Mouse (Mus musculus) kidney, embryonic 16.5 days (tissue): Measurements from ENCODE around the gene Duox1. TPM values are rescaled to one million over a fixed set of nuclear protein-coding genes. Genes with fewer than 3 reads are reported as not detected.
"Not testable (repeated sequence)": the region's sequence is repeated elsewhere in the genome, so short reads cannot be mapped to it uniquely, and the experiment has no call there.

ENCODE experiments used
- ATAC-seq: fragments of 200-750 bp; cut with Nextera tagmentation; 2 replicates; pipeline ENCODE4 v1.8.0; 2017; ENCODE audit warnings: moderate TSS enrichment; ENCODE audit not compliant: low FRiP score, low TSS enrichment
- H3K27ac ChIP-seq: fragments of 300-500 bp; sonication (generic); 2 replicates; pipeline ENCODE4 v1.5.1; 2014; ENCODE audit warnings: low read length
- H3K27me3 ChIP-seq: fragments of 300-500 bp; sonication (generic); 2 replicates; pipeline ENCODE4 v1.6.1; 2014; ENCODE audit warnings: low read length, control low read depth, mixed read lengths; ENCODE audit not compliant: insufficient read depth
- H3K36me3 ChIP-seq: fragments of 300-500 bp; sonication (generic); 2 replicates; pipeline ENCODE4 v1.6.1; 2014; ENCODE audit warnings: low read length, control low read depth, mixed read lengths; ENCODE audit not compliant: insufficient read depth
- H3K4me1 ChIP-seq: fragments of 300-500 bp; sonication (generic); 2 replicates; pipeline ENCODE4 v1.6.1; 2014; ENCODE audit warnings: low read length, control low read depth, mixed read lengths; ENCODE audit not compliant: insufficient read depth
- H3K4me2 ChIP-seq: fragments of 300-500 bp; sonication (generic); replicated peaks from 2 replicates; pipeline ENCODE4 v1.6.1; 2014; ENCODE audit warnings: low read depth, low read length
- H3K4me3 ChIP-seq: fragments of 300-500 bp; sonication (generic); 2 replicates; pipeline ENCODE4 v1.5.1; 2014; ENCODE audit warnings: mild to moderate bottlenecking, low read length
- H3K9ac ChIP-seq: fragments of 300-500 bp; sonication (generic); replicated peaks from 2 replicates; pipeline ENCODE4 v1.6.1; 2014; ENCODE audit warnings: low read length
- H3K9me3 ChIP-seq: fragments of 300-500 bp; sonication (generic); 2 replicates; pipeline ENCODE4 v1.6.1; 2016; ENCODE audit warnings: low read length, control low read depth
- WGBS: fragments of 180-500 bp; shearing (Covaris S2); extraction: QIAGEN DNeasy Blood & Tissue Kit; methylation state at CpG from one replicate; pipeline ENCODE4 v1.1.7; 2014; 5-methylcytosine and 5-hydroxymethylcytosine counted together
- polyA plus RNA-seq: library from polyadenylated mRNA; unstranded; fragments of >200 nt; fragmentation: Nextera tagmentation; extraction: Ambion mirVana; gene quantifications from 2 replicates; pipeline ENCODE4 v1.2.1, GENCODE M21; 2015

Gene Duox1
- polyA plus RNA-seq, 1 experiment from 2014 or later: 0.05 TPM

GRCm38 (mm10) chr2:122378421-122379291 is 63.2 kb downstream of the Duox1 start:
- peaks cover 17% of the 10 kb centered on the region; the same call in 1 of the 2 replicates for H3K4me1 ChIP-seq
- H3K4me3 ChIP-seq: peak overlapping the region; percentile 80
- H3K9me3 ChIP-seq: no peaks in the 10 kb centered on the region
- peak overlapping the region; percentile 60 for H3K4me2 ChIP-seq
- no peak for ATAC-seq
- WGBS: 17% methylated on average over 8 of the region's 8 CpGs
- peak overlapping the region; percentile 53; the same call in 1 of the 2 replicates for H3K9ac ChIP-seq
- H3K36me3 ChIP-seq: no peaks in the 10 kb centered on the region
- 0 out of 2 replicates have a peak, but pooled peaks cover 5% of the 10 kb centered on the region for H3K27me3 ChIP-seq
- H3K27ac ChIP-seq: peak overlapping the region; percentile 75

DNA sequence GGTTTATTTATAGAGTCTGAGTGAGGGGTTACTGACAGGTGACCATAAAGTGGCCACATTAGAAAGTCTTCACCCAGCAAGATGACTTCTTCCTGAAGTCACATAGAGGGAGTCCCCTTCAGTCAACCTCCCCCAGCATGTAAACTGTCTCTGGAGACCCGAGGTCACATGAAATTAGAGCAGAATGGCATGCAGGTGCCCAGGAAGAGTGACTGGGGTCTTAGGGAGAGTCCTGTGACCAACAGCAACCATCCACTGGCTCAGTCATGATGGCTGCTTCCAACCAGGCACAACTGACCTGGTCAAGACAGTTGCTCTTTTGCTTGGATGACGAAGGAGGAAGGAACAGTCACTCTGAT is 63.8 kb downstream of the Duox1 start:
- H3K27me3 ChIP-seq: 0 out of 2 replicates have a peak, but pooled peaks cover 5% of the 10 kb centered on the region
- H3K9ac ChIP-seq: no peak overlapping the region
- no peak overlapping the region for H3K27ac ChIP-seq
- no peaks in the 10 kb centered on the region for H3K9me3 ChIP-seq
- no peak overlapping the region for H3K4me2 ChIP-seq
- no peak for ATAC-seq
- 45% methylated on average over 2 of the region's 2 CpGs for WGBS
- no peak overlapping the region for H3K4me3 ChIP-seq
- peaks cover 17% of the 10 kb centered on the region; the same call in 1 of the 2 replicates for H3K4me1 ChIP-seq
- no peaks in the 10 kb centered on the region for H3K36me3 ChIP-seq

DNA sequence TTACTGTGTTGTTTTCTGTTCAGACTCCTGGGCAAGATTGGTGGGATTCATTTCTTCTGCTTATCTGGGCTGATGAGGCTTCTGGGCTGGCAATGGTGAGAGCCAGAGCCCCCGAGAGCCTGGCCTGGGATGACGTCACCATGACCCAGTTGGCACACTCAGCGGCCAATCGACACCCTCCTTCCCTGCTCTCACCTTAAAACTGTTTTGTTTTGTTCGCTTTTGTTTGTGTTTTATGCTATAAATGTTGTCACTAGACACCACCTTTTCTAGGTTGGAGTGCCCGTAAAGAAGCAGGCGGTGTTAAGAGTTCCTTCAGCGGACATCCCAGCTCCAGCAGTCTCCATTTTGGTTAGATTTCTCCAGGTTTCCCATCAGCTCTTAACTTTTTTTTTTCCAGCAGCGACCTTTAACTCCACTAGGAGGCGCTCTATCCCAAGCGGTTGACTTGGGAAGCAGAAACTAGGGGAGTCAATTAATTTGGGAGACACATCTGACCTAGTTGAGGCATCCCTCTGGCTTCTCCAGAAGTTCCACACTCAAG is 65.4 kb downstream of the Duox1 start:
- WGBS: 7% methylated on average over 11 of the region's 11 CpGs
- H3K9ac ChIP-seq: peak overlapping the region; percentile 37
- 0 out of 2 replicates have a peak, but pooled peaks cover 5% of the 10 kb centered on the region for H3K27me3 ChIP-seq
- ATAC-seq: no peak
- H3K4me1 ChIP-seq: peaks cover 12% of the 10 kb centered on the region; the same call in 1 of the 2 replicates
- no peaks in the 10 kb centered on the region for H3K9me3 ChIP-seq
- peak overlapping the region; percentile 38 for H3K4me3 ChIP-seq
- H3K36me3 ChIP-seq: no peaks in the 10 kb centered on the region
- no peak overlapping the region for H3K27ac ChIP-seq
- H3K4me2 ChIP-seq: peak overlapping the region; percentile 55

- Histone ChIP-seq H3K9ac (no peak overlapping the region), H3K9me3 (no peaks in the 10 kb centered on the region), H3K27me3 (0 out of 2 replicates have a peak, but pooled peaks cover 5% of the 10 kb centered on the region), H3K36me3 (no peaks in the 10 kb centered on the region), H3K27ac (no peak overlapping the region), H3K4me3 (no peak overlapping the region), H3K4me1 (peaks cover 12% of the 10 kb centered on the region; the same call in 1 of the 2 replicates), H3K4me2 (no peak overlapping the region)
- ATAC-seq: no peak
- 66% methylated on average over 16 of the region's 16 CpGs for WGBS
Observed at GRCm38 (mm10) chr2:122381329-122382103, 66.0 kb downstream of the Duox1 start.

DNA sequence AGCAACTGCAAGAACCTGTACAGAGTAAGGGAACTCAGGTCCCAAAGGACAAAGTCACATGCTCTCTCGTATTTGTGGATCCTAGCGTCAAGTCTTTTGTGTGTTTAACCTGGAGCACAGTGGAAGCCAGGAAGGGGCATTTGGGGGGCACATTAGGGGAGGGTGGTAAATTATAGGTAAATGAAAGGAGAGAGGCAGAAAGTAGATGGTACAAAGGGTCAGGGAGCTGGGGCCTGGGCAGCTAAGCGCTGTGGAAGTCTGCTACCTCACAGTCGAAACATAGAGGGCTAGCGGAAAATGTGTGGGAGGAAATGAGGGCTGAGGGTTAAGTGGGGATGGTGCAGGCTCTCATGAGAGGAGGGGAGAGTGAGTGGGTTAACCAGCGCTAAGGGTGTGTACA is 66.6 kb downstream of the Duox1 start:
- ATAC-seq: no peak
- Histone ChIP-seq H3K4me2 (no peak overlapping the region), H3K36me3 (no peaks in the 10 kb centered on the region), H3K4me1 (peaks cover 12% of the 10 kb centered on the region; the same call in 1 of the 2 replicates), H3K9ac (no peak overlapping the region), H3K4me3 (no peak overlapping the region), H3K27ac (no peak overlapping the region), H3K27me3 (0 out of 2 replicates have a peak, but pooled peaks cover 5% of the 10 kb centered on the region), H3K9me3 (no peaks in the 10 kb centered on the region)
- 63% methylated on average over 6 of the region's 6 CpGs for WGBS

DNA sequence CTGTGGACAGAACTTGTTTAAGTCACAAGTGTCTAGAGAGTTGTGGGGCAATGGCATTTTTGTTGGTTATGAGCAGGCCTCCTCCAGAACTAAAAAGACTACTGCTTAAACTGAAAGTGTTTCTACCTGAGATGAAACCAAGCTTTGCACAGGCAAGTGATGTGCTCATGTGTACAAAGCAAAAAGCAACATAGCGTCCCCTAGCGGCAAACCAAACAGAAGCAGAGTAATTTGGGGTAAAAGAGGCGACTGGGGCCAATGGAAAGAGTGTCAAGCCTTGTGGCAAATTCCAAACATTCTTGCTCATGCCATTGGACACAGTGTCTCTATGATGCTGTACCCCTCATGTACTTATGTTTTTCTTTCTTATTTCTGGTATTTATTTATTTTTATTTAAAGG is 69.6 kb downstream of the Duox1 start:
- Histone ChIP-seq H3K9me3 (no peaks in the 10 kb centered on the region), H3K4me2 (no peak overlapping the region)

DNA sequence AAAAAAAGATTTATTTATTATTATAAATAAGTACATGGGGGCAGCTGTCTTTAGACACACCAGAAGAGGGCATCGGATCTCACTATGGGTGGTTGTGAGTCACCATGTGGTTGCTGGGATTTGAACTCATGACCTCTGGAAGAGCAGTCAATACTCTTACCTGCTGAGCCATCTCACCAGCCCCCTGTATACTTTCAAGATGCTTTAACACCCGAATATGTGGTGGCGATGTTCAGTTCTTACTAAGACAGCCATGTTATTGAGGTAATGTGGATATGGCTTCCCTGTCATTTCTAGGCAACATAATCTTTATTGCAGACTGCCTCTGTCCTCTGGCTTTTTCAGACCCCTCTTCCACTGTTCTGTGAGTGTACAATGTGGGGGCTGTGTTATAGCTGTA is 71.7 kb downstream of the Duox1 start:
- ATAC-seq: not testable (repeated sequence)

More for the DNA sequence above, 69.6 kb downstream of the Duox1 start:
- Histone ChIP-seq H3K9ac (no peak overlapping the region), H3K4me3 (no peak overlapping the region), H3K36me3 (no peaks in the 10 kb centered on the region), H3K27ac (no peak overlapping the region), H3K4me1 (peaks cover 5% of the 10 kb centered on the region; the same call in 1 of the 2 replicates), H3K27me3 (0 out of 2 replicates have a peak, but pooled peaks cover 1% of the 10 kb centered on the region)
- no peak for ATAC-seq
- 52% methylated on average over 3 of the region's 3 CpGs for WGBS

DNA sequence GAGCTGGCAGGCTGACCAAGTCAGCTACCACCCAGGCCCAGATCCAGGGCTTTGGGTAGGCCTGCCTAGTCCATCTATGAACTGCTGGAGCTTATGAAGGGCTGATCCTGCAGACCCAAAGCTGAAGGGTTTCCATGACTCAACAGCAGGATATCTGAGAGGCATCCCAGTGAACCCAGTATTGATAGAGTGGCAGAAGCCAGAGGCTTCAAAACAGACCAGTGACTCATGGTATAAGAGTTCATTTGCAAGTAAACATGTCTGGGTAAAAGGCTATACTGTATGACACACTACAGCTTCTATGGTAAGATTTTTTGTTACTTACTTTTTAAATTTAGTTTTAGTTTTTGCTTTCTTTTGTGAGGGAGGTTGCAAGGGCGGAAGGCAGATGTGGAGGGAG is 80.7 kb downstream of the Duox1 start:
- ATAC-seq: no peak
- no peak overlapping the region for H3K9ac ChIP-seq
- H3K4me3 ChIP-seq: no peak overlapping the region
- H3K9me3 ChIP-seq: no peaks in the 10 kb centered on the region
- H3K36me3 ChIP-seq: no peaks in the 10 kb centered on the region
- no peaks in the 10 kb centered on the region for H3K27me3 ChIP-seq
- 85% methylated on average over 1 of the region's 1 CpGs for WGBS
- H3K4me1 ChIP-seq: no peaks in the 10 kb centered on the region
- H3K27ac ChIP-seq: no peak overlapping the region
- H3K4me2 ChIP-seq: no peak overlapping the region

More for the DNA sequence above, 71.7 kb downstream of the Duox1 start:
- not testable (repeated sequence) for H3K36me3 ChIP-seq, H3K4me2 ChIP-seq, H3K9me3 ChIP-seq, H3K4me3 ChIP-seq, H3K9ac ChIP-seq, H3K27me3 ChIP-seq, H3K27ac ChIP-seq, H3K4me1 ChIP-seq
- over 99% methylated on average over 3 of the region's 3 CpGs for WGBS
